Mouse (Mus musculus) CD4-positive naive resting alpha-beta T cell, adult 76 days (primary cell): ENCODE data around the gene Olfr299. TPM values are rescaled to one million over a fixed set of nuclear protein-coding genes. Genes with fewer than 3 reads are reported as not detected.

Experiments
- total RNA-seq: library from RNA; stranded (reverse); gene quantifications from one replicate; pipeline ENCODE4 v1.2.4, GENCODE M21; 2023

Gene Olfr299
- not detected for total RNA-seq

DNA sequence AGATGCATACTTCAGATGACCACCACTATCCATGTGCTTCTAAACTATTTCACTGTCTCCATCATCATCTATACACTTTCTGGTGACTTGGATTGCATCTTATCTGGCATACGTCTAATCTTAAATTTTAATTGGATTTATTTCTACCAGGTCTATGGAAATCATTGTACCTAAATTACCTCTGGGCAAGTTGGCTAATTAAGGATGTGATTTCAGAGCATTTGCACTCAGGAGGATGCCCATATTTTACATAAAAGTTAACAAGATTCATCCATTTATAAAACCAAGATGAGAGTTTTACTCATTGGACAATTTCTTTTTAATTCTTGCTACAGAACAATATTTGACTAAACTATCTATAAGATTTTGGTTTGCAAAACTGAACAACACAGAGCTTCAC lies at the start of gene Olfr299:
Gene Olfr299, plus strand, starts transcription at position 301 of the 400 bp plus-strand sequence.

GRCm38 (mm10) chr7:86492384-86492783 lies 32.7 kb downstream of the Olfr299 start, which contains the start of gene Olfr298:
TSS of gene Olfr298 (minus strand) at chr7:86492484.

Other genes starting within 250 kb of the Olfr299 start
- gene Vmn2r76, start 213.6 kb upstream of the Olfr299 start, total RNA-seq, result not detected
- not detected for gene Olfr310, start 182.7 kb upstream of the Olfr299 start, total RNA-seq
- not detected for gene Olfr309, start 146.2 kb upstream of the Olfr299 start, total RNA-seq
- not detected for gene Olfr308, start 134.3 kb upstream of the Olfr299 start, total RNA-seq
- gene Olfr307, start 122.3 kb upstream of the Olfr299 start, total RNA-seq, result not detected
- gene Olfr305, start 93.0 kb upstream of the Olfr299 start, total RNA-seq, result not detected
- gene Olfr304, start 73.3 kb upstream of the Olfr299 start, total RNA-seq, result not detected
- not detected for gene Olfr303, start 62.1 kb upstream of the Olfr299 start, total RNA-seq
- gene Olfr301, start 56.1 kb upstream of the Olfr299 start, total RNA-seq, result not detected
- not detected for gene Olfr298, start 32.6 kb downstream of the Olfr299 start, total RNA-seq
- not detected for gene Olfr297, start 60.0 kb downstream of the Olfr299 start, total RNA-seq
- gene Olfr295, start 123.9 kb downstream of the Olfr299 start, total RNA-seq, result not detected
- not detected for gene Olfr294, start 156.7 kb downstream of the Olfr299 start, total RNA-seq
- gene Olfr293, start 189.1 kb downstream of the Olfr299 start, total RNA-seq, result not detected
- gene Olfr292, start 228.4 kb downstream of the Olfr299 start, total RNA-seq, result not detected